Mouse (Mus musculus) liver, embryonic 15.5 days (tissue): ENCODE data around the gene Mthfd1l. TPM values are rescaled to one million over a fixed set of nuclear protein-coding genes. Genes with fewer than 3 reads are reported as not detected.

Experiments
- ATAC-seq: fragments of 200-750 bp; cut with Nextera tagmentation; 2 replicates; pipeline ENCODE4 v1.8.0; 2017; ENCODE audit warnings: moderate number of reproducible peaks, mild to moderate bottlenecking, moderate library complexity; ENCODE audit not compliant: insufficient read depth
- H3K27ac ChIP-seq: fragments of 300-500 bp; sonication (generic); replicated peaks from 2 replicates; pipeline ENCODE4 v1.5.1; 2015; ENCODE audit warnings: mild to moderate bottlenecking, inconsistent platforms
- H3K27me3 ChIP-seq: fragments of 300-500 bp; sonication (generic); 2 replicates; pipeline ENCODE4 v1.6.1; 2015; ENCODE audit warnings: mild to moderate bottlenecking, inconsistent platforms
- H3K36me3 ChIP-seq: fragments of 300-500 bp; sonication (generic); replicated peaks from 2 replicates; pipeline ENCODE4 v1.6.1; 2015; ENCODE audit warnings: moderate library complexity, mild to moderate bottlenecking, inconsistent platforms
- H3K4me1 ChIP-seq: fragments of 300-500 bp; sonication (generic); replicated peaks from 2 replicates; pipeline ENCODE4 v1.6.1; 2015; ENCODE audit warnings: inconsistent platforms
- H3K4me2 ChIP-seq: fragments of 300-500 bp; sonication (generic); 2 replicates; pipeline ENCODE4 v1.6.1; 2015; ENCODE audit warnings: moderate library complexity, mild to moderate bottlenecking, inconsistent platforms
- H3K4me3 ChIP-seq: fragments of 300-500 bp; sonication (generic); replicated peaks from 2 replicates; pipeline ENCODE4 v1.5.1; 2015; ENCODE audit warnings: mild to moderate bottlenecking, inconsistent platforms
- H3K9ac ChIP-seq: fragments of 300-500 bp; sonication (generic); 2 replicates; pipeline ENCODE4 v1.6.1; 2015; ENCODE audit warnings: moderate library complexity, mild to moderate bottlenecking, inconsistent platforms
- H3K9me3 ChIP-seq: fragments of 300-500 bp; sonication (generic); replicated peaks from 2 replicates; pipeline ENCODE4 v1.6.1; 2016; ENCODE audit warnings: inconsistent platforms
- WGBS: fragments of 180-500 bp; shearing (Covaris S2); methylation state at CpG from one replicate; pipeline ENCODE4 v1.1.7; 2015; ENCODE audit warnings: mixed read lengths; ENCODE audit not compliant: insufficient replicate concordance; 5-methylcytosine and 5-hydroxymethylcytosine counted together
- polyA plus RNA-seq: library from polyadenylated mRNA; unstranded; fragments of >200 nt; fragmentation: Nextera tagmentation; extraction: Ambion mirVana; gene quantifications from 2 replicates; pipeline ENCODE4 v1.2.1, GENCODE M21; 2015

The Mthfd1l gene
- polyA plus RNA-seq, 1 experiment from 2014 or later = 18.9 TPM

GRCm38 (mm10) chr10:4124148-4124547 lies 151.2 kb downstream of the Mthfd1l start:
- no peak for ATAC-seq
- Histone ChIP-seq H3K27me3 (no peaks in the 10 kb centered on the region), H3K4me2 (no peak overlapping the region), H3K4me3 (no peak overlapping the region), H3K27ac (no peak overlapping the region; the same call in 1 of the 2 replicates), H3K9me3 (no peaks in the 10 kb centered on the region), H3K9ac (no peak overlapping the region), H3K4me1 (peaks cover 19% of the 10 kb centered on the region), H3K36me3 (peaks cover 10% of the 10 kb centered on the region)
- 82% methylated on average over 1 of the region's 1 CpGs for WGBS

GRCm38 (mm10) chr10:4125232-4125631 lies 152.3 kb downstream of the Mthfd1l start:
- WGBS = 85% methylated on average over 7 of the region's 7 CpGs
- Histone ChIP-seq H3K9ac (no peak overlapping the region), H3K27me3 (no peaks in the 10 kb centered on the region), H3K36me3 (peaks cover 11% of the 10 kb centered on the region), H3K27ac (no peak overlapping the region), H3K4me3 (no peak overlapping the region), H3K4me2 (no peak overlapping the region), H3K4me1 (peaks cover 19% of the 10 kb centered on the region), H3K9me3 (no peaks in the 10 kb centered on the region)
- no peak for ATAC-seq

- Histone ChIP-seq H3K4me1 (peaks cover 13% of the 10 kb centered on the region), H3K9ac (no peak overlapping the region), H3K27ac (peak overlapping the region; percentile 55), H3K27me3 (no peaks in the 10 kb centered on the region), H3K4me3 (no peak overlapping the region), H3K4me2 (no peak overlapping the region), H3K9me3 (no peaks in the 10 kb centered on the region), H3K36me3 (peaks cover 9% of the 10 kb centered on the region; the same call in 1 of the 2 replicates)
- 32% methylated on average over 8 of the region's 8 CpGs for WGBS
- no peak for ATAC-seq
Observed at GRCm38 (mm10) chr10:4126335-4127012, 153.6 kb downstream of the Mthfd1l start.

GRCm38 (mm10) chr10:4128411-4128810 lies 155.5 kb downstream of the Mthfd1l start:
- Histone ChIP-seq H3K36me3 (peaks cover 9% of the 10 kb centered on the region; the same call in 1 of the 2 replicates), H3K4me3 (no peak overlapping the region), H3K9ac (no peak overlapping the region), H3K4me1 (peaks cover 13% of the 10 kb centered on the region), H3K27me3 (no peaks in the 10 kb centered on the region), H3K4me2 (no peak overlapping the region), H3K27ac (no peak overlapping the region), H3K9me3 (no peaks in the 10 kb centered on the region)
- no peak; the same call in 1 of the 2 replicates for ATAC-seq
- WGBS = 60% methylated on average over 10 of the region's 10 CpGs

GRCm38 (mm10) chr10:4128915-4129314 lies 156.0 kb downstream of the Mthfd1l start:
- Histone ChIP-seq H3K27ac (no peak overlapping the region), H3K27me3 (no peaks in the 10 kb centered on the region), H3K4me3 (no peak overlapping the region), H3K4me1 (peaks cover 8% of the 10 kb centered on the region), H3K4me2 (no peak overlapping the region), H3K9me3 (no peaks in the 10 kb centered on the region), H3K36me3 (peaks cover 8% of the 10 kb centered on the region), H3K9ac (no peak overlapping the region)
- 73% methylated on average over 4 of the region's 4 CpGs for WGBS
- no peak for ATAC-seq

GRCm38 (mm10) chr10:4129461-4129860 lies 156.5 kb downstream of the Mthfd1l start:
- 80% methylated on average over 8 of the region's 8 CpGs for WGBS
- peaks cover 8% of the 10 kb centered on the region for H3K36me3 ChIP-seq
- H3K27ac ChIP-seq = no peak overlapping the region
- H3K4me2 ChIP-seq = no peak overlapping the region
- H3K9ac ChIP-seq = no peak overlapping the region
- no peak for ATAC-seq
- H3K27me3 ChIP-seq = no peaks in the 10 kb centered on the region
- no peak overlapping the region for H3K4me3 ChIP-seq
- no peaks in the 10 kb centered on the region for H3K9me3 ChIP-seq
- H3K4me1 ChIP-seq = peaks cover 8% of the 10 kb centered on the region

- peaks cover 15% of the 10 kb centered on the region for H3K4me1 ChIP-seq
- no peak overlapping the region for H3K4me3 ChIP-seq
- WGBS = 61% methylated on average over 11 of the region's 11 CpGs
- no peak overlapping the region for H3K9ac ChIP-seq
- no peak overlapping the region for H3K4me2 ChIP-seq
- no peak overlapping the region for H3K27ac ChIP-seq
- H3K9me3 ChIP-seq = no peaks in the 10 kb centered on the region
- peaks cover 9% of the 10 kb centered on the region for H3K36me3 ChIP-seq
- no peaks in the 10 kb centered on the region for H3K27me3 ChIP-seq
- no peak for ATAC-seq
Observed at GRCm38 (mm10) chr10:4130034-4130607, 157.2 kb downstream of the Mthfd1l start.

GRCm38 (mm10) chr10:4132735-4133134 lies 159.8 kb downstream of the Mthfd1l start:
- H3K4me1 ChIP-seq = peaks cover 14% of the 10 kb centered on the region
- H3K9me3 ChIP-seq = no peaks in the 10 kb centered on the region
- WGBS = 60% methylated on average over 7 of the region's 7 CpGs
- H3K27me3 ChIP-seq = no peaks in the 10 kb centered on the region
- H3K27ac ChIP-seq = no peak overlapping the region
- ATAC-seq = no peak
- no peak overlapping the region for H3K4me2 ChIP-seq
- H3K9ac ChIP-seq = no peak overlapping the region
- H3K36me3 ChIP-seq = peaks cover 9% of the 10 kb centered on the region
- H3K4me3 ChIP-seq = no peak overlapping the region

GRCm38 (mm10) chr10:4135100-4135764 lies 162.3 kb downstream of the Mthfd1l start:
- Histone ChIP-seq H3K9ac (no peak overlapping the region), H3K27ac (peak overlapping the region; percentile 14), H3K27me3 (no peaks in the 10 kb centered on the region), H3K4me3 (no peak overlapping the region; the same call in 1 of the 2 replicates), H3K4me2 (peak overlapping the region; percentile 11; the same call in 1 of the 2 replicates), H3K4me1 (peaks cover 16% of the 10 kb centered on the region), H3K9me3 (no peaks in the 10 kb centered on the region), H3K36me3 (peaks cover 17% of the 10 kb centered on the region)
- 62% methylated on average over 5 of the region's 5 CpGs for WGBS
- peak; percentile 74 for ATAC-seq

GRCm38 (mm10) chr10:4139531-4139930 lies 166.6 kb downstream of the Mthfd1l start:
- no peaks in the 10 kb centered on the region for H3K27me3 ChIP-seq
- WGBS = 74% methylated on average over 3 of the region's 3 CpGs
- peaks cover 16% of the 10 kb centered on the region for H3K4me1 ChIP-seq
- H3K9ac ChIP-seq = no peak overlapping the region
- peaks cover 10% of the 10 kb centered on the region; the same call in 1 of the 2 replicates for H3K36me3 ChIP-seq
- H3K4me2 ChIP-seq = no peak overlapping the region
- ATAC-seq = no peak
- H3K9me3 ChIP-seq = no peaks in the 10 kb centered on the region
- no peak overlapping the region for H3K27ac ChIP-seq
- H3K4me3 ChIP-seq = no peak overlapping the region

GRCm38 (mm10) chr10:4141689-4142088 lies 168.8 kb downstream of the Mthfd1l start:
- ATAC-seq = no peak
- Histone ChIP-seq H3K27ac (no peak overlapping the region), H3K4me3 (no peak overlapping the region), H3K9ac (no peak overlapping the region), H3K9me3 (no peaks in the 10 kb centered on the region), H3K4me1 (0 out of 2 replicates have a peak, but pooled peaks cover 3% of the 10 kb centered on the region), H3K4me2 (no peak overlapping the region), H3K36me3 (peaks cover 9% of the 10 kb centered on the region; the same call in 1 of the 2 replicates), H3K27me3 (no peaks in the 10 kb centered on the region)
- 79% methylated on average over 7 of the region's 7 CpGs for WGBS
